Mouse (Mus musculus): ENCODE data around the gene Polrmt.

GRCm38 (mm10) chr10:79712499-79713126 lies 33.8 kb downstream of the Polrmt start:
- TF ChIP-seq POLR2A (IDR thresholded peaks at IDR 0.05; ENCODE audit: insufficient read depth, low read depth, low read length) (no peak), CTCF (IDR thresholded peaks at IDR 0.05; ENCODE audit: insufficient read depth, low read depth, low read length) (peak; percentile 39; the same call in 1 of the 2 replicates)

Data from olfactory bulb, adult 2 months (tissue).